Mouse (Mus musculus) frontal cortex, postnatal 10 days (tissue): ENCODE measurements around the gene Gm44805.

Experiments used
- DNase-seq, 2 experiments: peaks; one replicate each; pipeline ENCODE4 v3.0.0; 2022; ENCODE audit warnings: low spot score in 2 of 2, mixed read lengths in 1 of 2

Gm44805 gene

GRCm38 (mm10) chr7:19628536-19629360 is 52.5 kb downstream of the Gm44805 start:
- peak; percentile 89 to 90 for DNase-seq

- no peak for DNase-seq
These were observed 53.1 kb downstream of the Gm44805 start for GRCm38 (mm10) chr7:19628192-19628535.

- no peak for DNase-seq
These were observed 53.5 kb downstream of the Gm44805 start for GRCm38 (mm10) chr7:19627721-19628120.

- DNase-seq, result no peak
These were observed 57.8 kb downstream of the Gm44805 start for GRCm38 (mm10) chr7:19623433-19623832.

GRCm38 (mm10) chr7:19622241-19622640 is 59.0 kb downstream of the Gm44805 start:
- DNase-seq, result no peak
